Mouse (Mus musculus): ENCODE data around the gene Tmcc3. TPM values are rescaled to one million over a fixed set of nuclear protein-coding genes. Genes with fewer than 3 reads are reported as not detected.

Gene Tmcc3
- total RNA-seq, 2 experiments from 2014 or later = 24.6 to 34.6 TPM

DNA sequence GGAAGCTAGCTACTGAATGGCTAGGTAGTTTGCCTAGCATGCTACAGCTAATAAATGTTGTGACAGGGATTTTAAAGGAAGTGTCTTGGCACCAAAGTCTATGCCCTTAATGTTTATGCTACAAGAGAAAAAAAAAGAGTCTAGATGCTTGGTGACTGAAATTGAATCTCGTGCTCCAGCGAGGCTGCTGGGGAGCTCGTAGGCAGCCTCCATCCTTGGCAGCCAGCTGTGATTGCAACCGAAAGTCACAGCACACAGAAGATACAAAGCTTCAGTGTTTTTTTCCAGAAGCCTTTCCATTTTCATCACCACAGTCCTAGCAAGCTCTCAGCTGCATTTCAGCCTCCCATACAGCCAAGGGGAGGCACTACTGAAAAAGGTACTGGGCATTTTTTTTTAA lies 6.8 kb downstream of the Tmcc3 start:
- intact Hi-C loops (cut with DNase I) = no loop called here

DNA sequence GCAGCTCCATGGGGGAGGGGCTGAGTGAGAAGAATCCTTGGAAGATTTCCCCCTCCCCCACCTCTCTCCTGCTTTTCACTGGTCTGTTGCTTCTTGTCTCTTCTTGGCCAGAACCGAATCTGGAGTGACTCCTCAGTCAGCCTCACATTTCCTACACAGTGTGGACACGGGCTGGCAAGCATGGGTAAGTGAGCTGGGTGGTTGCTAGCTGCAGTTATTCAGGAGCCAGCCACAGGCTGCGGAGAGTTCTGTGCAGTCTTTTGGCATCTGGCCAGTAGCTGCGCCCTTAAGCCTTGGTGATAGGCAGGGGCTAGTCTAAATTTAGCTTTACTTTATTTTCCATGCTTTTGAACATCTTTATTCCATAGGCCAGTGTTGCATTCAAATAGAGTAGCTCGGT lies 18.2 kb downstream of the Tmcc3 start:
- no peak for DNase-seq (ENCODE audit: low spot score)
- intact Hi-C loops (cut with DNase I) = no loop called here

More for the DNA sequence above, 6.8 kb downstream of the Tmcc3 start:
- no peak for DNase-seq (ENCODE audit: low spot score)

DNA sequence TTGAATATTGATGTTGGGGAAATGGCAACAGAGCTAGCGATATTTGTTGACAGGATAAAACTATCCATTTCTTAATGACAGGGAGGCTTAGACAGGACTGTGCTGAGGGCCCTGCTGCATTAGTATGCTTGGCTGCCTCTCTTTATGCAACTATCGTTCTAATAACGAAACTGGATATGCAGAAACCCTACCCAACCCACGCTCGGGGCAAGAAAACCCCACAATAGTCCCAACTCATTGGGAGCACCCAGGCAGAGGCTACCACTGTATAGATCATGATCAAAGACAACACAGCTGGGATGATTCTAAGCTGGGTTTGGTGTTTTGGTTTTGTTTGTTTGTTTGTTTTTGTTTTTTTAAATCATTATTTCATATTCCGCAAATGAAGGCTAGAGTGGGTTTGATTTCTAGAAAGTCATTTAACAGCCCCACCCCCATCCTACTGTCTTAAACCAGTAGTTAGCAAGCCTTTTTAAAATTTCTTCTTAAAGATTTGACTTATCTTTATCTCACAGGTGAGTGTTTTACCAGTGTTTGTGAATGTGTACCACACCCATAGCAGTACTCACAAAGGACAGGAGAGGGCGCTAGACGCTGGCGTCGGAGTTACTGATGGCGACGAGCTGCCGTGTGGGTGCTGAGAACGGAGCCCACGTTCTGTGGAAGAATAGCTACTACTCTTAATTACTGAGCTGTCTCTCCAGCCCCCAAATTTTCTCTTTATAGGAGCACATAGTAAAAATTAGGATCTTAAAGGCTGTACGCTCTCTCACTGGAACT lies 20.8 kb downstream of the Tmcc3 start:
- intact Hi-C loops (cut with DNase I) = no loop called here
- no peak for DNase-seq (ENCODE audit: low spot score)

- intact Hi-C loops (cut with DNase I) = no loop called here
- DNase-seq (ENCODE audit: low spot score) = no peak
These were observed 21.6 kb downstream of the Tmcc3 start for GRCm38 (mm10) chr10:94333328-94333727.

DNA sequence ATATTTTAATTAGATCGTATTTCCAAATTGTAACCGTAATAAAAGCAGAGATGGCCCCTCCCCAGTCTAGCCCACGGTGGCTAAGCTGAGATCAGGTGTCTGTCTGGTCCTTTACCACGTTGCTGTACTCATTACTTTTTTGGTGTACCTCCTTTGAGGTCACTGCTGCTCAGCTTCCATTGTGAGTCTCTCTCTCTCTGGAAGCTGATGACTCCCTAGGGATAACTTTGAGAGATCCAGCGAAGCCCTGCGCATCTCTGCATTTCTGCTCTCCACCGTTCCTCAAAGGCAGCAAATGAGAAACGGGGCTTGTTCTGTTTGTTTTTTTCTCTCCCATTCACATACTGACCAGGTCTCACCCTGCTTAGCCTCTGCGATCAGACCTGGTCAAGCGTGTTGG lies 23.3 kb downstream of the Tmcc3 start:
- DNase-seq (ENCODE audit: low spot score) = no peak
- intact Hi-C loops (cut with DNase I) = no loop called here

GRCm38 (mm10) chr10:94336071-94336470 lies 24.3 kb downstream of the Tmcc3 start:
- no peak for DNase-seq (ENCODE audit: low spot score)
- intact Hi-C loops (cut with DNase I) = no loop called here

GRCm38 (mm10) chr10:94341501-94341900 lies 29.8 kb downstream of the Tmcc3 start:
- no peak for DNase-seq (ENCODE audit: low spot score)
- intact Hi-C loops (cut with DNase I) = no loop called here

DNA sequence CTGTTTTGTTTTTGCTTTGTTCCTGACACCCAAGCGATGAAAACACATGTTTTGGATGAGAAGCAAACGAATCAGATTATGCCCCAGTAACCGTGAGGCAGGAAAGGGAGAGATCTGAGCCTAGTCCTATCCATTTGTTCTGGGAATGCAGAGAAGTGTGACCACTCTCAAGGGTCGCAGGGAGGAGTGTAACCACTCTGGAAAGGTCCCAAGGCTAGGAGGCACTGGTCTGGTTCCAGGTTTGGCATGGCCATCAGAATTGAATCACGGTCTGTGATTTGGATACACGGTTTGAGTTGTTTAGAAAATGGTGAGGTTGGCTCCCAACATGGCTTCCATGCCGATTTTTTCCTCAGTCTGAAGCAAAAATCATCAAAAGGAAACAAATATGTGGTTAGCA lies 30.5 kb downstream of the Tmcc3 start:
- intact Hi-C loops (cut with DNase I) = no loop called here

GRCm38 (mm10) chr10:94343581-94343980 lies 31.8 kb downstream of the Tmcc3 start:
- no peak for DNase-seq (ENCODE audit: low spot score)
- intact Hi-C loops (cut with DNase I) = no loop called here

More for the DNA sequence above, 30.5 kb downstream of the Tmcc3 start:
- DNase-seq (ENCODE audit: low spot score) = no peak

DNA sequence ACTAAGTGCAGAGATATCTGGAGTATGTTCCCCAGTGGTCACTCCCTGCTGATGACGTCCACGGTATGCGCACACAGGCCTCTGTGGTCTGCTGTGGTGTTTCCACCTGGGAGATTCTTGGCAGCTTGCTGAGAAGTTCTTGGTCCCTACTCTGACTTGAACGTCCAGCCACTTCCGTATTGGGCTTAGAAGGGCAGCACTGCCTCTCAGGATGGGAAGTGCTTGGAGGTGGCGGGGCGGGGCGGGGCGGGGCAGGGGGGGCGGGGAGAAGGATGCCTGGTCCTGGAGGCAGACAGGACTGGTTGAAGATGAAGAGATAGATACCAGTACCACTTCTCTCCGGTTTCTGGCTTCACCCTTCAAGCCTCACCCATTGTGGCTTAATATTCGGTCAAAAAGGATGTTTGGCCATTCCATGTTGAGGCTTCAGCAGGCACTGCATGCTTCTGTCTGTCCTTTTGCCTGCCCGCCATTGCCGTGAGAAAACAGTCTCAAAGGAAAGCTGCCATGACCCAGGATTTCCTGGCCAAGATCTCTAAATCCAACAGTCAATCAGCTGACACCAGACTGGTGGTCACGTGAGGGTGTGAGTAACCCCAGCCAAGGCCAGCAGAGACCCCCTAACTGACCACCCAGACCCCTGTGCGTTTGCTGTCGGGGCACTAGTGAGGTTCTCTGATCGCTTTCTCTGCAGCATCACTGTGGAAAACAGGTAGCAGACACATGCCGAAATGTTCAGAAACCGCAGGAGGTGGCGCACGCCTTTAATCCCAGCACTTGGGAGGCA lies 33.1 kb downstream of the Tmcc3 start:
- DNase-seq (ENCODE audit: low spot score) = no peak
- intact Hi-C loops (cut with DNase I) = no loop called here

GRCm38 (mm10) chr10:94345509-94346252 lies 33.9 kb downstream of the Tmcc3 start:
- intact Hi-C loops (cut with DNase I) = no loop called here
- DNase-seq (ENCODE audit: low spot score) = no peak

DNA sequence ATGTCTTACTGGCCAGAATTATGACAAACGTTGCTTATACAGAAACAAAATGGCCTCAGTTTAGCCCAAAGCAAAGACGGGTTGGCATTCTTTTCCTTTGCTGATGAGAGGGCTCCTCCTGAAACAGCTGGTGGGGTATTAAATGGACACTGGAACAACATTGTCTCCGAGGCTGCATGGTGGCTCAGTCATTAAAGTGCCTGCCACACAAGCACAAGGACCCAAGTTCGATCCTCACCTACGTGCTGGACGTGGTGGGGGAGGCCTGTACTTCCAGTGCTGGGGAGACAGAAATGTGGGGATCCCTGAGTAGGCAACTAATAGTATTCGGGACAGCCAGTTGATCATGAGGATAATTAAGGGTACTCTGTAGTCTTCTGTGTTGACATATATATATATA lies 34.8 kb downstream of the Tmcc3 start:
- DNase-seq (ENCODE audit: low spot score) = no peak
- intact Hi-C loops (cut with DNase I) = no loop called here

DNA sequence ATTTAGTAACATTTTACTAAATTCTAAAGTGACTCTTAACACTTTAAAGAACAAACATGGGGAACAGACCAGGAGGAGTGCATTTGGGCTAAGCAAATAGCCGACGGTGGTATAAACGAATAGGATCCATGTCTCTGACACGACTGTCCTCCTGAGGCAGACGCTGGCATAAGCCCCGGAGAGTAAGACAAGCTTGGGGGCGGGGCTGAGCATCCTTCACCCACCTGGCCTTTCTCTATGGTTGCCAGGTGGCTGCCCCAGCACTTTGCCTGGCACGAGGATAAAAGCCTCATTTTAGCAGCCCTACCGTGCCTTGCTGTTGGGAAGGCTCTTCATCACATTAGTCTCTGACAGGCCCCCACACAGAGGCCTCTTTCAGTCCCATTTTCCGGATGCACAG lies 35.5 kb downstream of the Tmcc3 start:
- intact Hi-C loops (cut with DNase I) = no loop called here
- DNase-seq (ENCODE audit: low spot score) = no peak

DNA sequence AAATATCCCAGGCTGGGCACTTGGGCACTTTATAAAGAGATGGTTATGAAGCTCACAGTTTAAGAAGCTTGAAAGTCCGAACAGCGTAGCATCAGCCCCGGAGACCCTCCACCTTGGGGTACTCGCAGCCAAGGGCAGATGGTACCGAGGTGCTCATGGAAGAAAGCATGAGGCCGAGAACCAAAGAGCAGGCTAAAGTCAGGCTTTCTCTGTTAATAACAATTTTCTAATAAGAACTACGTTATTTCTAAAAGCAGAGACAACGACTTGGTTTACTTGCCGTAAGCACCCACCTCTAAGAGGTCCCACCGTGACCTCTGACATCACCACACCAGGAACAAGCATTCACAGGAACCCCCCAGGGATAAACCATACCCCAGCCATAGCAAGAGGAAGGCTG lies 36.2 kb downstream of the Tmcc3 start:
- intact Hi-C loops (cut with DNase I) = no loop called here
- DNase-seq (ENCODE audit: low spot score) = no peak

- DNase-seq (ENCODE audit: low spot score) = no peak
- intact Hi-C loops (cut with DNase I) = no loop called here
These were observed 38.5 kb downstream of the Tmcc3 start for GRCm38 (mm10) chr10:94350207-94350606.

DNA sequence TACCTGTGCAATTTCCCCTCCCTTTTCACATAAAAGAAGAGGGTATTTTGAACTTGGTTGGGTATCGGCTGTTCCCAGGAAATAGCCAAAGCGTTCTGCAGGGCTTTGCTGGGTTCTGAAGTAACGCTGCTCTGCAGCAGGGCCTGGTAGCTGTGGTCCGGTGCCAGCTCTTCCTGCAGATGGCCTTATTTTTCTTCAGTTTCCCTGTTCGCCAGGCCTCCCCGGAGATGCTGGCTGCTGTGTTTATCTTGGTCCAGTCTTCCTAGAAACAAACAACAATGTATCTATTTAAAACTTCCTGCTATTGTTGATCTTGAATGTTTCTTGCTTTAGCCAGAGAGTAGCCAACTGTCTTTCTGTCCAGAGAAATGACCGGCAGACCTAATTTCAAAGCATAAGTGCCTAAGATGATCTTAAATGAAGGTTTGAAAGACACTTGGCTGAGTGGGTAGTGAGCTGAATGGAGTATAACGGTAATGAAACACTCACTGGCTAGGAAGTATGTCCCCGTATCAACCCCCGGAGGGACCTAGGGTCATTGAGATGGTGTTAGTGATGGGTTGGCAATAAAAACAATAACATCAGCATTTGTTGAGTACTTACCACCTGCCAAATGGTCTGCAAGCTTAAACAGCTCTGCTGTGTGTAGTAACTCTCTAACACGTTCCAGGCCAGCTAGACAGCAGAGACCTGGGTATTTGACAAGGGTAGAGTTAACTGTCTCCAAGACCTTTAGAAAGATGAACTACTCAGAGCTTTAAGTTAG lies 39.3 kb downstream of the Tmcc3 start:
- intact Hi-C loops (cut with DNase I) = no loop called here
- no peak for DNase-seq (ENCODE audit: low spot score)

DNA sequence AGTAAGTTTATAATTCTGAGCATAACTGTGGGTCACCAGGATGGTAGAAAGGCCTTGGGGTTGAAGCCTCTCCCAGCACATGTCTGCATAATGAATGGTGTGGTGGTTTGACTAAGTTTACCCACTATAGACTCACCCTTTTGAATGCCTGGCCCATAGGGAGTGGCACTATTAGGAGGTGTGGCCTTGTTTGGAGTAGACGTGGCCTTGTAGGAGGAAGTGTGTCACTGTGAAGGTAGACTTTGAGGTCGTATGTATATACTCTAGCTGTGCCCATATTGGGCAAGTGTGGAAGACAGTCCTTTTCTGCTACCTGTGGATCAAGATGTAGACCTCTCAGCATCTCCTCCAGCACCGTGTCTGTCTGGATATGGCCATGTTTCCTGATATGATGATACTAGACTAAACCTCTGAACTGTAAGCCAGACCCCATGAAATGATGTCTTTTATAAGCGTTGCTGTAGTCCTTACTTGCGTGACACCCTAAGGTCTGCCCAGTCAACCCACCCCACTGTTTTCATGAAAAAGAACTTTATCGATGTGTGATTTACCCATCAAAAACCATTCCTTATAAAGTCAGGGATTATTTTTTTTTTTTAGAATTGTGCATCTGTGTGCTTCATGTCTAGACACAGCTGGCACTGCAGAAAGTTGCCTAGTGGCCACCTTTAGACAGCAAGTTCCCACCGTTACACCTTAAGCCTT lies 40.6 kb downstream of the Tmcc3 start:
- DNase-seq (ENCODE audit: low spot score) = no peak
- intact Hi-C loops (cut with DNase I) = no loop called here

- DNase-seq (ENCODE audit: low spot score) = no peak
- intact Hi-C loops (cut with DNase I) = no loop called here
These were observed 41.4 kb downstream of the Tmcc3 start for GRCm38 (mm10) chr10:94352877-94353853.
